Mouse (Mus musculus) liver, embryonic 14.5 days (tissue): ENCODE results near the gene Ccr4. TPM values are rescaled to one million over a fixed set of nuclear protein-coding genes. Genes with fewer than 3 reads are reported as not detected.

Source experiments
- ATAC-seq: fragments of 200-750 bp; cut with Nextera tagmentation; 2 replicates; pipeline ENCODE4 v1.8.0; 2017; ENCODE audit warnings: moderate number of reproducible peaks, mild to moderate bottlenecking, moderate library complexity; ENCODE audit not compliant: insufficient read depth
- DNase-seq, 3 experiments: peaks; one replicate each; pipeline ENCODE4 v3.0.0-alpha.2; 2012 to 2013; ENCODE audit warnings: low read depth in 3 of 3, low spot score in 3 of 3
- H3K27ac ChIP-seq: fragments of 300-500 bp; sonication (generic); 2 replicates; pipeline ENCODE4 v1.5.1; 2014; ENCODE audit warnings: moderate library complexity, mild to moderate bottlenecking, control low read depth, inconsistent platforms
- H3K27me3 ChIP-seq: fragments of 300-500 bp; sonication (generic); 2 replicates; pipeline ENCODE4 v1.6.1; 2014; ENCODE audit warnings: mild to moderate bottlenecking, low read length, moderate library complexity; ENCODE audit not compliant: control insufficient read depth, insufficient read depth
- H3K36me3 ChIP-seq: fragments of 300-500 bp; sonication (generic); replicated peaks from 2 replicates; pipeline ENCODE4 v1.6.1; 2014; ENCODE audit warnings: low read depth; ENCODE audit not compliant: control insufficient read depth, insufficient read depth
- H3K4me1 ChIP-seq, 2 experiments: fragments of 200-500 bp in 1 of 2; fragments of 300-500 bp in 1 of 2; sonication (generic) in 1 of 2; replicated peaks; 2 replicates each; pipeline ENCODE4 v1.6.1; 2012 to 2014; ENCODE audit warnings: antibody characterized with exemption in 1 of 2, inconsistent platforms in 1 of 2, low read length in 1 of 2; ENCODE audit not compliant: control insufficient read depth in 2 of 2, insufficient read depth in 2 of 2
- H3K4me2 ChIP-seq: fragments of 300-500 bp; sonication (generic); 2 replicates; pipeline ENCODE4 v1.6.1; 2014; ENCODE audit warnings: low read depth, mild to moderate bottlenecking, control low read depth, moderate library complexity
- H3K4me3 ChIP-seq, 2 experiments: fragments of 200-500 bp in 1 of 2; fragments of 300-500 bp in 1 of 2; sonication (generic) in 1 of 2; 2 replicates each; pipeline ENCODE4 v1.5.1; 2012 to 2014; ENCODE audit warnings: low read depth in 2 of 2, low read length in 2 of 2, mild to moderate bottlenecking in 2 of 2, control low read depth in 1 of 2, inconsistent platforms in 1 of 2, moderate library complexity in 1 of 2; ENCODE audit not compliant: insufficient read depth in 1 of 2
- H3K9ac ChIP-seq: fragments of 300-500 bp; sonication (generic); replicated peaks from 2 replicates; pipeline ENCODE4 v1.6.1; 2014; ENCODE audit warnings: mild to moderate bottlenecking, control low read depth, moderate library complexity
- H3K9me3 ChIP-seq: fragments of 300-500 bp; sonication (generic); 2 replicates; pipeline ENCODE4 v1.6.1; 2016; ENCODE audit warnings: low read length, mixed read lengths; ENCODE audit not compliant: control insufficient read depth
- CTCF ChIP-seq: IDR thresholded peaks from 2 replicates; pipeline ENCODE4 v1.5.1; 2016; ENCODE audit warnings: antibody characterized with exemption, low read depth, control low read depth
- EP300 ChIP-seq: IDR thresholded peaks from 2 replicates; pipeline ENCODE4 v1.6.1; 2016; ENCODE audit warnings: antibody characterized with exemption, low read depth
- WGBS: fragments of 180-500 bp; shearing (Covaris S2); extraction: QIAGEN DNeasy Blood & Tissue Kit; methylation state at CpG from one replicate; pipeline ENCODE4 v1.1.7; 2014; ENCODE audit not compliant: insufficient replicate concordance; 5-methylcytosine and 5-hydroxymethylcytosine counted together
- polyA plus RNA-seq, 2 experiments: library from polyadenylated mRNA; depleted of rRNA in 1 of 2; stranded (reverse) in 1 of 2; unstranded in 1 of 2; fragments of >200 nt; fragmentation: Nextera tagmentation in 1 of 2; extraction: Ambion mirVana in 1 of 2; gene quantifications; 2 replicates each; pipeline versions ENCODE4 v1.2.1 to v1.2.3; 2012 to 2014

The Ccr4 gene
- polyA plus RNA-seq, 2 experiments, result not detected

DNA sequence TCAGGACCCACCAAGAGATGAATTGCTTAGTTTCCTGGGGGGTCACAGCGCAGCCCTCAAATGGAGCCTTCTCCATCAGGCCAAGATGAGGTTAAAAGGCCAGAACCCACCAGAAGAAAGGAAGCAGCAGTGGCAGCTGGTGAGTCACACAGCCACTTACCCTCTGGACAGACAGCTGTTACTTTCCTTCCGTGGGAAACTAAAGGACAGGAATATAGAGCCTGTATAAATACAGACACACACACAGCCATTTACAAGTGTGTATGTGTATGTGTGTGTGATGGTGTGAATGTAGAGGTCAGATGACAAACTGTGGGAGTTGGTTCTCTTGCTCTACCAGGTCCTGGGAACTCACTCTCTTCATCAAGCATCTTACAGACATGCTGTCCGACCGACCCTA lies 1.8 kb upstream of the Ccr4 start:
- TF ChIP-seq EP300 (no peak), CTCF (no peak)
- Histone ChIP-seq H3K9me3 (no peaks in the 10 kb centered on the region), H3K36me3 (no peaks in the 10 kb centered on the region), H3K4me3 (no peak overlapping the region), H3K4me1 (peaks cover 0 to 9% of the 10 kb centered on the region in 2 experiments; a peak in 2 of 4 replicates), H3K9ac (no peak overlapping the region), H3K27me3 (no peaks in the 10 kb centered on the region), H3K4me2 (no peak overlapping the region), H3K27ac (no peak overlapping the region)
- no peak for DNase-seq
- no peak for ATAC-seq
- WGBS, result 53% methylated on average over 4 of the region's 4 CpGs

- no peak for TF ChIP-seq CTCF
- no peak for TF ChIP-seq EP300
- no peak for DNase-seq
- Histone ChIP-seq H3K9ac (no peak overlapping the region), H3K9me3 (no peaks in the 10 kb centered on the region), H3K27ac (no peak overlapping the region), H3K27me3 (no peaks in the 10 kb centered on the region), H3K4me3 (no peak overlapping the region), H3K36me3 (no peaks in the 10 kb centered on the region), H3K4me2 (no peak overlapping the region), H3K4me1 (peaks cover 0 to 11% of the 10 kb centered on the region in 2 experiments; a peak in 2 of 4 replicates)
- ATAC-seq, result peak; percentile 37; the same call in 1 of the 2 replicates
- WGBS, result 13% methylated on average over 15 of the region's 15 CpGs
Measured at GRCm38 (mm10) chr9:114502711-114503427, 1.8 kb downstream of the Ccr4 start.

DNA sequence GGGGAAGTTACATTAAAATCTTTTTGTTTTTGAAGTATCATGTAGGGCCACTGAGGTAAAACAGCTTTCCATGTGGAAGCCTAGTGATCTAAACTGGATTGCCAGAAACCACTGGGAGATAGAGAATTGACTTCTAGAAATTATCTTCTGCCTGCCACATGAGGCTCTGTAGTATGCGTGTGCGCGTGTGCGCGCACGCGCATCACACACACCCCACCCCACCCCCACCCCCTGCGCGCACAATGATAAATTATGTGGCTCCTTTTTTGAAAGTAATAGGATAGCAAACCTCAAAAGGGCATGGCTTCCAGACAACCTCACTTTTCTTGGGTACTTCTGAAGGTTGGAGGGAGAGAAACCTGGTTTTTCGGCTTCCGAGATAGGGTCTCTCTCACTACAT lies 2.8 kb downstream of the Ccr4 start:
- Histone ChIP-seq H3K27ac (no peak overlapping the region), H3K4me1 (peaks cover 0 to 11% of the 10 kb centered on the region in 2 experiments; a peak in 2 of 4 replicates), H3K4me3 (no peak overlapping the region), H3K36me3 (no peaks in the 10 kb centered on the region), H3K4me2 (no peak overlapping the region), H3K9me3 (no peaks in the 10 kb centered on the region), H3K9ac (no peak overlapping the region), H3K27me3 (no peaks in the 10 kb centered on the region)
- 66% methylated on average over 11 of the region's 11 CpGs for WGBS
- TF ChIP-seq EP300 (no peak), CTCF (no peak)
- no peak for DNase-seq
- ATAC-seq, result no peak

GRCm38 (mm10) chr9:114501111-114501510 lies 3.6 kb downstream of the Ccr4 start:
- no peak overlapping the region for H3K4me3 ChIP-seq
- ATAC-seq (no peak), DNase-seq (no peak)
- no peak overlapping the region for H3K4me2 ChIP-seq
- H3K9me3 ChIP-seq, result no peaks in the 10 kb centered on the region
- WGBS, result 18% methylated on average over 7 of the region's 7 CpGs
- H3K36me3 ChIP-seq, result no peaks in the 10 kb centered on the region
- no peak overlapping the region for H3K9ac ChIP-seq
- no peak overlapping the region for H3K27ac ChIP-seq
- H3K27me3 ChIP-seq, result no peaks in the 10 kb centered on the region
- peaks cover 0 to 11% of the 10 kb centered on the region in 2 experiments; a peak in 2 of 4 replicates for H3K4me1 ChIP-seq
- no peak for TF ChIP-seq EP300
- TF ChIP-seq CTCF, result no peak

- Histone ChIP-seq H3K9me3 (no peaks in the 10 kb centered on the region), H3K4me3 (no peak overlapping the region), H3K4me1 (peaks cover 0 to 11% of the 10 kb centered on the region in 2 experiments; a peak in 2 of 4 replicates), H3K36me3 (no peaks in the 10 kb centered on the region), H3K9ac (no peak overlapping the region), H3K27me3 (no peaks in the 10 kb centered on the region), H3K27ac (no peak overlapping the region), H3K4me2 (no peak overlapping the region)
- TF ChIP-seq EP300 (no peak), CTCF (peak; percentile 73)
- DNase-seq (peak in 2 of 3 experiments; percentile 41 to 43), ATAC-seq (peak; percentile 17; the same call in 1 of the 2 replicates)
- WGBS, result 16% methylated on average over 15 of the region's 15 CpGs
Measured at GRCm38 (mm10) chr9:114499783-114500515, 4.8 kb downstream of the Ccr4 start.
